Mouse (Mus musculus): ENCODE data around the gene Arsa.
"Not testable (repeated sequence)": the region's sequence is repeated elsewhere in the genome, so short reads cannot be mapped to it uniquely, and the experiment has no call there.

Arsa gene

GRCm38 (mm10) chr15:89454857-89455256 is 22.4 kb downstream of the Arsa start:
- DNase-seq (ENCODE audit: low spot score in 2 of 2) = no peak

GRCm38 (mm10) chr15:89453865-89454478 is 23.3 kb downstream of the Arsa start, which contains the start of gene Mapk8ip2:
Gene Mapk8ip2, plus strand, starts transcription at chr15:89453913.
- no peak for DNase-seq (ENCODE audit: low spot score in 2 of 2)

- DNase-seq (ENCODE audit: low spot score in 2 of 2) = peak; percentile 39 to 69
Observed at GRCm38 (mm10) chr15:89452906-89453864, 24.0 kb downstream of the Arsa start.

- no peak for DNase-seq (ENCODE audit: low spot score in 2 of 2)
Observed at GRCm38 (mm10) chr15:89442486-89443070, 34.6 kb downstream of the Arsa start.

GRCm38 (mm10) chr15:89435878-89436277 is 41.3 kb downstream of the Arsa start:
- no peak for DNase-seq (ENCODE audit: low spot score in 2 of 2)

GRCm38 (mm10) chr15:89434136-89434535 is 43.1 kb downstream of the Arsa start:
- DNase-seq (ENCODE audit: low spot score in 2 of 2) = no peak

GRCm38 (mm10) chr15:89432946-89433345 is 44.3 kb downstream of the Arsa start:
- DNase-seq (ENCODE audit: low spot score in 2 of 2) = no peak

GRCm38 (mm10) chr15:89431806-89432205 is 45.4 kb downstream of the Arsa start:
- no peak for DNase-seq (ENCODE audit: low spot score in 2 of 2)

GRCm38 (mm10) chr15:89431271-89431670 is 46.0 kb downstream of the Arsa start:
- no peak for DNase-seq (ENCODE audit: low spot score in 2 of 2)

GRCm38 (mm10) chr15:89430771-89431170 is 46.5 kb downstream of the Arsa start:
- DNase-seq (ENCODE audit: low spot score in 2 of 2) = not testable (repeated sequence)

- DNase-seq (ENCODE audit: low spot score in 2 of 2) = no peak
Observed at GRCm38 (mm10) chr15:89430341-89430740, 46.9 kb downstream of the Arsa start.

- DNase-seq (ENCODE audit: low spot score in 2 of 2) = peak; percentile 85 to 89
Observed at GRCm38 (mm10) chr15:89429352-89430221, 47.6 kb downstream of the Arsa start, which contains the start of the genes C730034F03Rik, Gm44502 and Chkb. Gene C730034F03Rik, plus strand, starts transcription at chr15:89429589. Gene Gm44502, minus strand, starts transcription at chr15:89429696. Gene Chkb, minus strand, starts transcription at chr15:89429908.

GRCm38 (mm10) chr15:89428821-89429351 is 48.3 kb downstream of the Arsa start:
- no peak for DNase-seq (ENCODE audit: low spot score in 2 of 2)

- DNase-seq (ENCODE audit: low spot score in 2 of 2) = no peak
Observed at GRCm38 (mm10) chr15:89428136-89428790, 49.0 kb downstream of the Arsa start.

GRCm38 (mm10) chr15:89426716-89427115 is 50.5 kb downstream of the Arsa start:
- DNase-seq (ENCODE audit: low spot score in 2 of 2) = no peak

- DNase-seq (ENCODE audit: low spot score in 2 of 2) = no peak
Observed at GRCm38 (mm10) chr15:89425711-89426121, 51.5 kb downstream of the Arsa start, which contains the start of gene Cpt1b. Gene Cpt1b, minus strand, starts transcription at chr15:89425863.

GRCm38 (mm10) chr15:89424621-89425020 is 52.6 kb downstream of the Arsa start:
- no peak for DNase-seq (ENCODE audit: low spot score in 2 of 2)

Data from urinary bladder, adult 18-20 months (tissue).